Mouse (Mus musculus) midbrain, postnatal 0 days (tissue): ENCODE measurements around the gene 1600015I10Rik. TPM values are rescaled to one million over a fixed set of nuclear protein-coding genes. Genes with fewer than 3 reads are reported as not detected.

Experiments
- ATAC-seq: fragments of 200-750 bp; cut with Nextera tagmentation; 2 replicates; pipeline ENCODE4 v1.8.0; 2017; ENCODE audit warnings: moderate number of reproducible peaks, mild to moderate bottlenecking, moderate TSS enrichment, moderate library complexity; ENCODE audit not compliant: low FRiP score
- DNase-seq: peaks from one replicate; pipeline ENCODE4 v3.0.0-alpha.2; 2015; ENCODE audit warnings: low spot score
- H3K27ac ChIP-seq: fragments of 300-500 bp; sonication (generic); 2 replicates; pipeline ENCODE4 v1.5.1; 2014; ENCODE audit warnings: low read depth, mild to moderate bottlenecking, low read length, mixed read lengths
- H3K27me3 ChIP-seq: fragments of 300-500 bp; sonication (generic); 2 replicates; pipeline ENCODE4 v1.6.1; 2014; ENCODE audit warnings: low read length, control low read depth, mixed read lengths; ENCODE audit not compliant: insufficient read depth
- H3K36me3 ChIP-seq: fragments of 300-500 bp; sonication (generic); 2 replicates; pipeline ENCODE4 v1.6.1; 2014; ENCODE audit warnings: low read length, control low read depth, mixed read lengths; ENCODE audit not compliant: insufficient read depth
- H3K4me1 ChIP-seq: fragments of 300-500 bp; sonication (generic); 2 replicates; pipeline ENCODE4 v1.6.1; 2014; ENCODE audit warnings: mild to moderate bottlenecking, control low read depth, antibody characterized with exemption, low read length, mixed read lengths; ENCODE audit not compliant: insufficient read depth
- H3K4me2 ChIP-seq: fragments of 300-500 bp; sonication (generic); 2 replicates; pipeline ENCODE4 v1.6.1; 2014; ENCODE audit warnings: low read depth, mild to moderate bottlenecking, low read length, mixed read lengths; ENCODE audit not compliant: poor library complexity, severe bottlenecking
- H3K4me3 ChIP-seq: fragments of 300-500 bp; sonication (generic); 2 replicates; pipeline ENCODE4 v1.5.1; 2014; ENCODE audit warnings: low read depth, mild to moderate bottlenecking, low read length, moderate library complexity
- H3K9ac ChIP-seq: fragments of 300-500 bp; sonication (generic); replicated peaks from 2 replicates; pipeline ENCODE4 v1.6.1; 2014; ENCODE audit warnings: mild to moderate bottlenecking, low read length, moderate library complexity, mixed read lengths; ENCODE audit not compliant: poor library complexity, severe bottlenecking
- H3K9me3 ChIP-seq: fragments of 300-500 bp; sonication (generic); 2 replicates; pipeline ENCODE4 v1.6.1; 2016; ENCODE audit warnings: low read length, control low read depth
- CTCF ChIP-seq: IDR thresholded peaks from 2 replicates; pipeline ENCODE4 v1.5.1; 2016; ENCODE audit warnings: antibody characterized with exemption, mild to moderate bottlenecking
- WGBS: fragments of 180-500 bp; shearing (Covaris S2); extraction: QIAGEN DNeasy Blood & Tissue Kit; methylation state at CpG from one replicate; pipeline ENCODE4 v1.1.7; 2014; 5-methylcytosine and 5-hydroxymethylcytosine counted together
- polyA plus RNA-seq: library from polyadenylated mRNA; unstranded; fragments of >200 nt; fragmentation: Nextera tagmentation; extraction: Ambion mirVana; gene quantifications from 2 replicates; pipeline ENCODE4 v1.2.1, GENCODE M21; 2015
- total RNA-seq: library from RNA; depleted of rRNA; stranded (reverse); fragments of >200 nt; gene quantifications from 2 replicates; pipeline ENCODE4 v1.2.3, GENCODE M21; 2014; rRNA removed

1600015I10Rik gene
- total and polyA plus RNA-seq, 2 experiments from 2014 or later, result not detected

DNA sequence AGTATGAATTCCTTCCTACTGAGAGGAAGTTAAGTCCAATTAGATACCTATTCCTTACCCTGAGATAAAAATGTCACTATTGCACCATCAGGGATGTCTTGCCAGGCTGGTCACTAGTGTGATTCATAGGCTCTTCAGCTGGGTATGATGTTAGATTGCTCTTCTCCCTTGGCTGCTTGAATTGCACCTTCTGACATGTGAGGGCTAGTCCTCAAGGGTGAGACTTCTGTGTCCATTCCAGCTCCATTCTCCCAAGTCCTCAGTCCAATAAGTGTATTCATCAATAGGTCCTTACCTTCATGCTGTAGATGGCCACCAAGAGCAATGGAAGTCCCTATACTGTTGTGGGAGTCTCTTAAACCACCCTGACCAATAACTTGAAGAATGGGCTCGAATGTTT is 49.9 kb downstream of the 1600015I10Rik start:
- Histone ChIP-seq H3K4me3 (no peak overlapping the region), H3K9me3 (no peaks in the 10 kb centered on the region), H3K36me3 (no peaks in the 10 kb centered on the region), H3K4me1 (no peaks in the 10 kb centered on the region), H3K27ac (no peak overlapping the region), H3K4me2 (no peak overlapping the region), H3K9ac (no peak overlapping the region), H3K27me3 (no peaks in the 10 kb centered on the region)
- 52% methylated on average over 1 of the region's 1 CpGs for WGBS
- ATAC-seq (no peak), DNase-seq (no peak)
- TF ChIP-seq CTCF, result no peak

DNA sequence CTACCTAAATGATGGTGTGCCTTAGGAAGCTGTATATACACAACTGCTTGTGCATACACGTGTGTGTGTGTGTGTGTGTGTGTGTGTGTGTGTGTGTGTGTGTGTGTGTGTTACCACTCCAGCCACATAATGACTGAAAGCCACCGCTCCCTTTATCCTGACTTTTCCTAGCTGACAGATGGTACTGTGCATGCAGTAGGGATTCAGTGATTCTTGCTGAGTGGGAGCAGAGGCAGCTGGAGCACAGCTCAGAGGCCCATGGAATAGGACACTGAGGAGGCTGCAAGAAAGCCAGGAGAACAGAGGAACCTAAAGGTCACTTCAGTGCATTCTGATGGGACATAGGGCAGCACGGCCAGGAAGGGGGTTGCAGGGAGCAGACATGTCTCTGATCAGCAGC is 52.6 kb downstream of the 1600015I10Rik start:
- no peaks in the 10 kb centered on the region for H3K9me3 ChIP-seq
- no peak for TF ChIP-seq CTCF
- ATAC-seq, result no peak
- H3K9ac ChIP-seq, result no peak overlapping the region
- no peak overlapping the region for H3K4me3 ChIP-seq
- H3K4me2 ChIP-seq, result no peak overlapping the region
- no peaks in the 10 kb centered on the region for H3K4me1 ChIP-seq
- H3K36me3 ChIP-seq, result no peaks in the 10 kb centered on the region
- no peaks in the 10 kb centered on the region for H3K27me3 ChIP-seq
- DNase-seq, result no peak
- H3K27ac ChIP-seq, result no peak overlapping the region
- 77% methylated on average over 3 of the region's 3 CpGs for WGBS

Other genes starting within 250 kb of the 1600015I10Rik start
- gene Gimap4, start 245.3 kb upstream of the 1600015I10Rik start, total RNA-seq, result 0.66 and 0.77 TPM in 2 replicates
- 0.25 and 0.48 TPM in 2 replicates for gene Gimap4, start 245.3 kb upstream of the 1600015I10Rik start, polyA plus RNA-seq
- gene Gimap6, start 221.7 kb upstream of the 1600015I10Rik start, total RNA-seq, result 3.0 and 6.1 TPM in 2 replicates
- 5.4 and 5.7 TPM in 2 replicates for gene Gimap6, start 221.7 kb upstream of the 1600015I10Rik start, polyA plus RNA-seq
- gene Gm28053, start 211.3 kb upstream of the 1600015I10Rik start, total RNA-seq, result not detected in 2 replicates
- not detected in 2 replicates for gene Gm28053, start 211.3 kb upstream of the 1600015I10Rik start, polyA plus RNA-seq
- gene Gimap7, start 211.3 kb upstream of the 1600015I10Rik start, total RNA-seq, result not detected in 2 replicates
- not detected in 2 replicates for gene Gimap7, start 211.3 kb upstream of the 1600015I10Rik start, polyA plus RNA-seq
- gene Gimap1, start 190.8 kb upstream of the 1600015I10Rik start, total RNA-seq, result 1.6 and 2.1 TPM in 2 replicates
- gene Gimap1, start 190.8 kb upstream of the 1600015I10Rik start, polyA plus RNA-seq, result 2.9 and 4.0 TPM in 2 replicates
- gene Gimap5, start 183.7 kb upstream of the 1600015I10Rik start, total RNA-seq, result 0.33 and 0.38 TPM in 2 replicates
- gene Gimap5, start 183.7 kb upstream of the 1600015I10Rik start, polyA plus RNA-seq, result 1.3 and 1.4 TPM in 2 replicates
- not detected in 2 replicates for gene Gimap3, start 159.0 kb upstream of the 1600015I10Rik start, total RNA-seq
- gene Gimap3, start 159.0 kb upstream of the 1600015I10Rik start, polyA plus RNA-seq, result not detected in 2 replicates
- gene Tmem176a, start 89.0 kb upstream of the 1600015I10Rik start, total RNA-seq, result 15.1 and 24.3 TPM in 2 replicates
- 27.0 and 31.6 TPM in 2 replicates for gene Tmem176a, start 89.0 kb upstream of the 1600015I10Rik start, polyA plus RNA-seq
- 65.5 and 70.7 TPM in 2 replicates for gene Tmem176b, start 88.4 kb upstream of the 1600015I10Rik start, total RNA-seq
- gene Tmem176b, start 88.4 kb upstream of the 1600015I10Rik start, polyA plus RNA-seq, result 107 and 112 TPM in 2 replicates
- not detected in 2 replicates for gene Aoc1, start 57.0 kb upstream of the 1600015I10Rik start, total RNA-seq
- gene Aoc1, start 57.0 kb upstream of the 1600015I10Rik start, polyA plus RNA-seq, result 0.14 and 0.23 TPM in 2 replicates
- not detected in 2 replicates for gene Doxl2, start 45.1 kb downstream of the 1600015I10Rik start, total RNA-seq
- gene Doxl2, start 45.1 kb downstream of the 1600015I10Rik start, polyA plus RNA-seq, result not detected in 2 replicates
- gene Svs1, start 57.0 kb downstream of the 1600015I10Rik start, total RNA-seq, result not detected in 2 replicates
- gene Svs1, start 57.0 kb downstream of the 1600015I10Rik start, polyA plus RNA-seq, result not detected in 2 replicates
- 0.38 and 1.5 TPM in 2 replicates for gene Gpnmb, start 106.7 kb downstream of the 1600015I10Rik start, total RNA-seq
- 0.40 and 0.77 TPM in 2 replicates for gene Gpnmb, start 106.7 kb downstream of the 1600015I10Rik start, polyA plus RNA-seq
- 32.0 and 47.7 TPM in 2 replicates for gene Malsu1, start 143.9 kb downstream of the 1600015I10Rik start, total RNA-seq
- 90.6 and 92.3 TPM in 2 replicates for gene Malsu1, start 143.9 kb downstream of the 1600015I10Rik start, polyA plus RNA-seq